Mouse (Mus musculus): ENCODE results near the gene Zfp941.

The Zfp941 gene

GRCm38 (mm10) chr7:140821653-140822329 is at the start of gene Zfp941:
Gene Zfp941 (minus strand): TSS chr7:140822178.
- peak; percentile 83 for ATAC-seq (ENCODE audit: low TSS enrichment)

- ATAC-seq (ENCODE audit: low TSS enrichment) = no peak
These were observed 42.8 kb upstream of the Zfp941 start for GRCm38 (mm10) chr7:140864761-140865160.

DNA sequence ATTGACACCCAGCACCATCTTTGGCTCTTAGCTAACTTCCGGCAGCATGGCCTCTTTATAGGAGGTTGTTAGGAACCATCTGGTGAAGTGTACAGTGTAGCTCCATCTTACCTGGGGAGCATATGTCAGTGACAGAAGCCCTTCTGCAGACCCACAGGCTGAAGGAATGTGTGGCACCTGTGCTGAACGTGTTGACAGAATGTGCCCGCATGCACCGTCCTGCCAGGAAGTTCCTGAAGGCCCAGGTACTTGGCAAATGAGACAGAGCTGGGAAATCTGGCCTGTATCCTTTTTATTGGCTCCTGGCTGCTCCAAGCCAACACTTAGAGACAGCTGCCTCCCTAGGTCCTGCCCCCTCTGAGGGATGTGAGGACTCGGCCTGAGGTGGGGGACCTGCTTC is 38.8 kb upstream of the Zfp941 start:
- ATAC-seq (ENCODE audit: low TSS enrichment) = no peak

DNA sequence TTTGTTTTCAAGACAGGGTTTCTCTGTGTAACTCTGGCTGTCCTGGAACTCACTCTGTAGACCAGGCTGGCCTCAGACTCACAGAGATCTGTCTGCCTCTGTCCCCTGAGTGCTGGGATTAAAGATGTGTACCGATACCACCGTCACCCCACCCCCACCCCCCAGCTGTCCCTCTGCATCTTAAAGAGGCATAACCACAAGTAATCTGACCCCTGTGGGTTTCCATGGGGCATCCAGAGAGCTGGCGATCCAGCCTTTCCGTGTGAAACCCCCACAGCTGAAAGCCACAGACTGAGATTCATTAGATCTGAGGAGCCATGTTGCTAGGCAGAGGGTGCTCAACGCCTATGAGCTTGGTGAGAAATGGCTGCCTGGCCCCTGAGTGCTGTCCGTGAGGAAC is 38.0 kb upstream of the Zfp941 start:
- ATAC-seq (ENCODE audit: low TSS enrichment) = no peak

GRCm38 (mm10) chr7:140858746-140859145 is 36.8 kb upstream of the Zfp941 start:
- ATAC-seq (ENCODE audit: low TSS enrichment) = no peak

GRCm38 (mm10) chr7:140857550-140858505 is 35.9 kb upstream of the Zfp941 start, which contains the start of gene Bet1l:
Gene Bet1l (minus strand): TSS chr7:140857577.
- peak; percentile 12 for ATAC-seq (ENCODE audit: low TSS enrichment)

DNA sequence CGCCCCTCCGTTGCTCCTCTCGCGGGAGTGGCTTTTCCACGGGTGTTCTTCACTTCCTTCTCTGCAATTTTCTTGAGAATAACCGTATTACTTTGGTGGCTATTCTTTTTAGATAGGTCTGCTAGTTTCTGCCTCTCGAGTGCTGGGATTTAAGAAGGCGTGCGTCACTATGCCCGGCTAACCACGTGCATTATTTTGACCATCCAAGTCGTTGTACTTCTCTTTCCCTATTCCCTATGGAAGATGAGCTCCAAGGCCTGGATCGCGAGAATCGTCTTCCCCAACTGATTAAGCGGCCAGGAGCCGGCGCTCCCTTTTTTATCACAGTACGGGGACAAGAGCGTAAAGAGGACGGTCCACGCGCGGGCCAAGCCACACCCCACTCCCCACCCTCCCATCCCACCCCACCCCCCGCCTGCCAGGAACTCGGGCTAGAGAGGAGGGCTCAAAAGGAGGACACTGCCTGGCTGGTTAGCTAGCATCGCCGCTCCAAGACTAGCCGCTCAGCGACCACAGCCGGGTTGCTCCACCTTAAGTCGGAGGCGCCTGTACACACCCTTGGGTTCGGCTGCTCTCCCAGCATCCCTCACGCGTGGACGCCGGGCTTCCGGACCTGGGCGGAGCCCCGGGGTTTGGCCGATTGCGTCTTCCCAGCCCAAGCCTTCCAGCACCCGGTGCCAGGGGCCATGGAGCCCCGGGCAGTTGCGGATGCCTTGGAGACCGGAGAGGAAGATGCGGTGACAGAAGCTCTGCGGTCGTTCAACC is 35.0 kb upstream of the Zfp941 start, which contains the start of gene Ric8a:
Ric8a (plus strand) TSS at position 173 of the 765 bp plus-strand sequence.
- ATAC-seq (ENCODE audit: low TSS enrichment) = peak; percentile 62

DNA sequence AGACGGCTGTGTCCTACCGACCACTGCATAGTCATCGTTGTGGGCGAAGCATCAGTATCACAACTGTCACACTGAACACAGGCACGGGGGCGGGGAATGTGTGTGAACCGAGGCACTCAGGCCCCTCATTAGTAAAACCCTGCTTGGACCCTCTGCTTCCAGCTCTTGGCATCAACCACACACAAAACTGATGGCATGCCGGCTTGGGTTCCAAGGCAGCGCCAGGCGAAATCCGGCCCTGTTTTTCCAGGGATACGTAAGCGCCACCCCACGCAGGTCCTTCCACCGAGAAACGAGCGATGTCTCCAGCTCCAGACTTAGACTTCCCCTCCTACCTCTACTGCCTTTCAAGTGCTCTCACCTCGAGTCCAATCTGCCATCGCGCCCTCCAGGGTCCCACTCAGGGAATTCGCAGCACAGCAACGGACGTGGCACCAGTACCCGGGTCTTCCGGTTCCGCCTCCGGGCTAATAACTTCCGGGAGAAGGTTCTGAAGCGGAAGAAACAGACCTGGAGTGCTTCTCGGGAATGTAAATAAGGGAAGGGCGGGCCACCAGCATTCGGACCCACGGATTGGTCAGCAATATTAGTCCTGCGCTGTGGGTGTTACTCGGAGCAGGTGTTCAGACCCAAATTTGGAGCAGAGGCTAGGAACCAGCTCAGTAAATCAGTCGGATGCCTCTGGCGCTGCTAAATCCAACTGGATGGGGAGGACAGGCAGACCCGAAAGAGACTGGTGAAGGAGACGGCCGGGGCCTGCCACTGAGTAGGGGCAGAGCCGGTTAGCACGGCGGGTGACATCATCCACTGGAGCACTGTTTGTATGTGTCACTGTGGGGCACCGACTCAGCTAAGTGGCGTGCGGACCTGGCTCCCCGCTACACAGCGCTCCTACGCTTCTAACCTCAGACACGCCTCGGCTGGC is 34.1 kb upstream of the Zfp941 start, which contains the start of gene Gm45785:
Gm45785 (minus strand) TSS at position 472 of the 925 bp plus-strand sequence.
- peak; percentile 77 for ATAC-seq (ENCODE audit: low TSS enrichment)

DNA sequence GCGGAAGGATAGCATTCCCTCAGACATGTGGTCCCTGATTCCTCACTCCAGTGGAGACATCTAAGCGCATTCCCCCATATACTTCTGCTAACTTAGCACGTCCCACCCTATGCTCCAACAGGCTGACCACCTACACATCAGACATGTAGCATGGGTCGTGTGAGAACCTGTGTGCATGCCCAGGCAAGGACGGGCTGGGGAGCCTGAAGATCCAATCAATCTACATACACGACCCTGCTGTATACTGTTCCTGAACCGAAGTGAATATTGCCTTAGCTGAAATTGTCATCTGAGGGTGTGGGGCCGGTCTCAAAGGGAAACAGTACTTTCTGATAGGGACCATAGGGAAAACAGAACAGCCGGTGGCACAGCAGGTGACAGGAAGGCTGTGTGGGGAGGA is 33.2 kb upstream of the Zfp941 start:
- no peak for ATAC-seq (ENCODE audit: low TSS enrichment)

- no peak for ATAC-seq (ENCODE audit: low TSS enrichment)
These were observed 32.5 kb upstream of the Zfp941 start for GRCm38 (mm10) chr7:140854483-140854882.

DNA sequence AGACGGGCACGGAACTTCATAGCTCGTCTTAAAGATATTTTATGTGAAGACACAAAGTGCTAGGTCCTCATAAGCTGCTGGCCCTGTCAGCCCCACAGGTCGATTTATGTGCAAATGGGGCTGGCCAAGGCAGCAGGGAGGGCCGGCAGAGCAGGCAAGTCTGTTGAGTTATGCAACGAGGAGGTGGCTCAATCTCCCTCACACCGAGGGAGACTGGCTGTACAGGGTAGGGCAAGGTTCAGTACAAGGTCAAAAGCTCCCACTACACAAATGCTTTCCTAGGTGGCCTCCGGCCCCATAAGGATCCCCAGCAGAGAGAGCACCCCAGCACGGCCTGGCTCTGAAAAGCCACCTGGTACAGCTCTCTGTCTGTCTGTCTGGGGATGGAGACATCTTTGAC is 31.4 kb upstream of the Zfp941 start:
- ATAC-seq (ENCODE audit: low TSS enrichment) = no peak

GRCm38 (mm10) chr7:140851916-140852315 is 29.9 kb upstream of the Zfp941 start:
- no peak for ATAC-seq (ENCODE audit: low TSS enrichment)

DNA sequence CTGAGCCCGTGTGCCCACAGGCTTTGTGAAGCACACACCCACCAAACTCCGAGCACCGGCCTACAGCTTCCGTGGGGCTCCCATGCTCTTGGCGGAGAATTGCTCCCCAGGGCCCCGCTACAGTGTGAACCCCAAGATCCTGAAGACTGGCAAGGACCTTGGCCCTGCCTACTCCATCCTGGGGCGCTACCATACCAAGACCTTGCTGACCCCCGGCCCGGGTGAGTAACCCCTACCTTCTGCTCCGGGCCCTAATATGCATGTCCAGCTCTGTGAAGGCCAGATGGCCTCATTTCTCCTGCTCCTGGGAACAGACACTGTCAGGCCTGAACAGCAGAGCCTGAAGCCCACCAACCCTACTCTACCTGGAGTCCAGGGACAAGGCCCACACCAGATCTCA is 26.6 kb upstream of the Zfp941 start:
- no peak for ATAC-seq (ENCODE audit: low TSS enrichment)

- no peak for ATAC-seq (ENCODE audit: low TSS enrichment)
These were observed 26.0 kb upstream of the Zfp941 start, which contains the start of gene Odf3 for GRCm38 (mm10) chr7:140847755-140848580. Gene Odf3 (plus strand): TSS chr7:140847805.

GRCm38 (mm10) chr7:140846676-140847075 is 24.7 kb upstream of the Zfp941 start:
- no peak for ATAC-seq (ENCODE audit: low TSS enrichment)

- no peak for ATAC-seq (ENCODE audit: low TSS enrichment)
These were observed 23.7 kb upstream of the Zfp941 start for GRCm38 (mm10) chr7:140845683-140846082.

- ATAC-seq (ENCODE audit: low TSS enrichment) = peak; percentile 84
These were observed 23.1 kb upstream of the Zfp941 start, which contains the start of gene Scgb1c1 for GRCm38 (mm10) chr7:140844905-140845665. Gene Scgb1c1 (plus strand): TSS chr7:140845547.

DNA sequence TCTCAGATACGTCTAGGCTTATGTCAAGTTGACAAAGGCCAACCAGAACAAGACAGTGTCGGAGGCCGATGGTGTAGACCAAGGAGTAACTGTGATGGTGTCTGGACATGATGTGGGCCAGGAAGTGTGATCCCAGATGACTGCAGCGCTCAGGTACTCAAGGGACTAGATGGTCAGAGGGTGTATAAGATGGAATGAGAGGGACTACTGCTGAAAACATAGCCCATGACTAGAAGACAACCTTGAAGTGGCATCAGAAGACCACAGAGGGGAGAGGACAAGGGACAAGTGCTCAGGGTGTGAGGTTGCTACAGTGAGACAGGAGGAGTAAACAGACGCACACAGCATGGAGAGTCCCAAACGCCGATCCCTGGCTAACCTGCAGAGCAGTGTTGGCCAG is 21.8 kb upstream of the Zfp941 start:
- ATAC-seq (ENCODE audit: low TSS enrichment) = no peak
